Mouse (Mus musculus) bone marrow, adult 2 months (tissue): ENCODE data around the gene Slc26a8. TPM values are rescaled to one million over a fixed set of nuclear protein-coding genes. Genes with fewer than 3 reads are reported as not detected.

ENCODE experiments used
- H3K27ac ChIP-seq: fragments of 200-500 bp; 2 replicates; pipeline ENCODE4 v1.5.1; 2012; ENCODE audit warnings: low read depth, mild to moderate bottlenecking, control low read depth, inconsistent platforms, low read length; ENCODE audit not compliant: control insufficient read depth, poor library complexity, insufficient read depth
- H3K4me1 ChIP-seq: fragments of 200-500 bp; 2 replicates; pipeline ENCODE4 v1.6.1; 2011; ENCODE audit warnings: low read length; ENCODE audit not compliant: control insufficient read depth, insufficient read depth
- H3K4me3 ChIP-seq: fragments of 200-500 bp; replicated peaks from 2 replicates; pipeline ENCODE3; 2011; ENCODE audit warnings: mild to moderate bottlenecking, low read depth, low read length, control low read depth; ENCODE audit not compliant: control insufficient read depth
- CTCF ChIP-seq: fragments of 200-500 bp; IDR thresholded peaks from 2 replicates; pipeline ENCODE4 v1.5.1; 2011; ENCODE audit warnings: low read length, control low read depth; ENCODE audit not compliant: control insufficient read depth, insufficient read depth
- POLR2A ChIP-seq: fragments of 200-500 bp; IDR thresholded peaks from 2 replicates; pipeline ENCODE4 v1.6.1; 2011; ENCODE audit warnings: low read depth, mild to moderate bottlenecking, control low read depth, low read length, borderline replicate concordance; ENCODE audit not compliant: control insufficient read depth
- WGBS: fragments of 180-500 bp; shearing (Covaris S2); methylation state at CpG from one replicate; pipeline ENCODE4 v1.1.7; 2018; 5-methylcytosine and 5-hydroxymethylcytosine counted together
- polyA plus RNA-seq: library from polyadenylated mRNA; stranded (reverse); fragments of >200 nt; gene quantifications from 2 replicates; pipeline ENCODE4 v1.2.4, GENCODE M21; 2011; ENCODE audit warnings: low replicate concordance; ENCODE audit not compliant: missing spikeins, insufficient read depth, insufficient read length

Slc26a8 gene
- polyA plus RNA-seq, 1 experiment, result 5.3 TPM

DNA sequence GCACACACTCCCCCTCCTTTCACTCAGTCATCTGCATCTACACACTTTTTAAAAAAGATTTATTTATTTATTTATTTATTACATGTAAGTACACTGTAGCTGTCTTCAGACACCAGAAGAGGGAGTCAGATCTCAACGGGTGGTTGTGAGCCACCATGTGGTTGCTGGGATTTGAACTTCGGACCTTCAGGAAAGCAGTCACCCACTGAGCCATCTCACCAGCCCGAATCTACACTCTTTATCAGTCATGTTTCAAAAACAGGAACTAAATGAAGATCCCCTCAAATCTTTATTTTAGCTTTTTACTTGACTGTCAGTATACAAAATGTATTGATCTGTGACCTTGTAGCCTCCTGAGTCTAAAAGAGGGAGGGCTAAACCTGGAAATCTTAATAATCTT, 80.5 kb downstream of the Slc26a8 start:
- H3K4me3 ChIP-seq, result no peak overlapping the region
- H3K4me1 ChIP-seq, result no peaks in the 10 kb centered on the region; the same call in 1 of the 2 replicates
- no peak overlapping the region for H3K27ac ChIP-seq
- WGBS, result 34% methylated on average over 3 of the region's 3 CpGs
- TF ChIP-seq POLR2A (no peak), CTCF (no peak)

DNA sequence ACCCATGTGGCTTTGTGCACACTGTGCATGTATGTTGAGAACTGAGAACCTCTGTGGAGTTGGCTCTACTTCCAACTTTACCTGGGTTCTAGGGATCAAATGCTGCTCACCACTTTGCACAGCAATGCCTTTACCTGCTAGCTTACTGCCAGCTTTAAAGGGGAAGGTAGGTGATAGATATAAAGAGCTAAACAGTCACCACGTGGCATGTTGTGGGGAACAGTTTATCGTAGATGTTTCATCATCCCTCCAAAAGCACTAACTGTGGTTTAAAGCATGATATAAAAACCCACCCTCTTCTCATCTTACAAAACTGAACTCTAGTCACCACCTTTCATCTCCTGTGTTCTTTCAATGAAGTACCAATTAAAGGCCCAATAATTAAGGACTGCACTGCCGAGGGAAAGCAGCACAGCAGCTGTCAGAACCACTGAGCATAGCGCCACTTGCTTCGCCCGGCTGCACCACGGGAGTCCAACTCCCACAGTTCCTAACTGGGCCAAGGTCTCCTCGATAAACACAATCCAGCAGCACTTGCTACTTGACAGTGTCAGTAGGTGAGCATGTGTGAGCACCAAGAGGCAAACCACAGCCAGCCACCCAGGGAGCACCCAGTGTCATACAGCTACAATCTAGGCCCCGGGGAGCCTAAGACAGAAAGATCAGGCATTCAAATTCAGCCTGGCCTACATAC, 88.3 kb downstream of the Slc26a8 start:
- Histone ChIP-seq H3K27ac (no peak overlapping the region), H3K4me1 (no peaks in the 10 kb centered on the region; the same call in 1 of the 2 replicates), H3K4me3 (no peak overlapping the region)
- TF ChIP-seq POLR2A, result no peak
- TF ChIP-seq CTCF, result no peak
- 77% methylated on average over 9 of the region's 9 CpGs for WGBS

DNA sequence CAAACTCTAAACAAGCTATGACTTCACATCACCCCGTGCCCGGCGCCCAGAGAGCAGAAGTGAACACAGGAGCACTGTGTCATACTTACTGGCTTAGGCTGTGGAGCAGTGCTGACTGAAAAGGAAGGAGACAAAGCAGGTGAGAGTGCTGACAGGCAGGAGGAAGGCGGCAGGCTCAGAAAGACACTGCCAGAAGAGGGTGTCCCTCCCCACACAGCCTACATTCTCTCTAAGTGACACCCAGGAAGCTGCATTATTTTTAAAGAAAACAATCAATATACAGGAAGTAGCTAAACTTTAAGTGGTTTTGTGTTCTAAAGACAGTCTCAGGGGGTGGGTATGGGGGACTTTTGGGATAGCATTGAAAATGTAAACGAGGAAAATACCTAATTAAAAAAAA, 89.3 kb downstream of the Slc26a8 start:
- WGBS, result 76% methylated on average over 5 of the region's 5 CpGs
- no peak for TF ChIP-seq CTCF
- TF ChIP-seq POLR2A, result no peak
- H3K4me1 ChIP-seq, result no peaks in the 10 kb centered on the region; the same call in 1 of the 2 replicates
- no peak overlapping the region for H3K27ac ChIP-seq
- no peak overlapping the region for H3K4me3 ChIP-seq

DNA sequence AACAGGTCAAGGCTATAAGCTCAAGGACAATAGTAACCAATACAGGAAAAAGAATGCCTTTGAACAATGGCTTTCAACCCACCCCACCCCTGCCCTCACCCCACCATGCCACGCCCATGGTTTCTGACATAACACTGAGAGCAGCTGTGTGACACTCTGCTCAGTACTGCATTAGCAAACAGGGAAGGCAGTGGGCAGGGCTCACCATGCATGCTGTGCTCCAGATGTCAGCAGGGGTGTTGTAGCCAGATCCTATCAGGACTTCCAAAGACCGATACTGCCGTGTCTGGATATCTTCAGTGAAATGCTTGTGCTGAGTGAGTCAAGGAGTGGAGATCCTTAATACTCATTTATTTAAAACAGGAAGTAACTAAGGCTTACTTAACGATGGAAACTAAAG, 96.1 kb downstream of the Slc26a8 start:
- TF ChIP-seq CTCF (no peak), POLR2A (no peak)
- no peak overlapping the region for H3K27ac ChIP-seq
- WGBS, result 55% methylated on average over 4 of the region's 4 CpGs
- H3K4me3 ChIP-seq, result no peak overlapping the region
- H3K4me1 ChIP-seq, result peaks cover 4% of the 10 kb centered on the region; the same call in 1 of the 2 replicates

DNA sequence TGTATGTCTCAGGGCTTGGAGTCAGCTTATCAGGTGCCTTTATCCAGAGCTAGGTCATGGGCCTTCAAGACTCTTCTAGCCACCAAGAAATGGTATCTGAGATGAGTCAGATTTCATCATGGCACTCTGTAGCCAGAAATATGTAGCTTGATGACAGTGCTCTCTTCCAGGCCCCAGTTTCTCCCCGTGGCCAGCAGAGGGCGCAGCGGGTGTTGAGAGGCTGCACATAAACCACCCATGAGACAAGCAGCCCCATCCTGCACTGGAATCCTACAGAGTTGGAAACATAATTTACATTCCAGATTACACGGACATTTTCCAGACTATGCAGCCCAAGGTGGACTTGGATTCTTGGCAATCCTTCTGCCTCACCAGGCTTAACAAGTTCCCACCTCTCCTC, 97.0 kb downstream of the Slc26a8 start:
- H3K4me1 ChIP-seq, result peaks cover 6% of the 10 kb centered on the region; the same call in 1 of the 2 replicates
- H3K4me3 ChIP-seq, result no peak overlapping the region
- WGBS, result 13% methylated on average over 4 of the region's 4 CpGs
- H3K27ac ChIP-seq, result no peak overlapping the region
- peak; percentile 90 for TF ChIP-seq CTCF
- TF ChIP-seq POLR2A, result no peak

DNA sequence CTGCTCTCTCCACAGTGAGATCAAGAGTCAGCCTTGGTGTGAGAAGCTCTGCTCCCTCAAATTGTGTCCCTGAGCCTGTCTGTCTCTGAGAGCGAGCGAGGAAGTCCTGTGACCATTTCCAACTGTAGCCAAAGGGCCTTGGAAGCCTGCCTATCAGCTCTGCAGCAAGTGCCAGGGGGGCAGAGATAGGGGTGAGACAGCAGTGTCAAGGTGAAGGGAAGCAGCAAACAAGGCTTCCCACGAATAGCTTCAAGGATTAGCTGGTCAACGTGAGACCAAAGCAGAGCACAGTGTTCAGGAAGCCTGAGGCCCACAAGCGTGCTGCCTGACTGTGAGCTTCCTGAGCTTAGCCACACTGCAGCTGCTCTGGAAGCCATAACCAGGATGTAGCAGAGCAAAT, 98.6 kb downstream of the Slc26a8 start:
- 37% methylated on average over 5 of the region's 5 CpGs for WGBS
- H3K4me3 ChIP-seq, result no peak overlapping the region
- peaks cover 6% of the 10 kb centered on the region; the same call in 1 of the 2 replicates for H3K4me1 ChIP-seq
- TF ChIP-seq CTCF, result no peak
- TF ChIP-seq POLR2A, result no peak
- H3K27ac ChIP-seq, result no peak overlapping the region

DNA sequence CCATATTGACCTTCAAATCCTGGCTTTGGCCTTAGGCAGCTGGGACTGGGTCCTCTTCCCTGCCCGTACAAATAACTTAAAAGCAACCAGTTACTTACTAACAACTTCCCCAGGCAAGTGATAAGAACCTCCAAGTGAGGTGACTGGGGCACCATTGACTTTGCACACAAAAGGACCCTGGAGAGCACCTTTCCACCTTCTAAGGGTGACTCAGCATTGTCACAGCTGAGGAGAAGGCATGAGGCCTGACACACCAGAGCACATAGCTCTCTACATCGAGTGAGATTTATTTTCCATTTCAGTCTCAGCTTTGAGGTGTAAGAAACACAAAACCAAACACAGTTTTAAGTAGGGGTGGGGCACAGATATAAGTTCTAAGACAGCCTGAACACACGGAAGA, 99.4 kb downstream of the Slc26a8 start:
- 64% methylated on average over 3 of the region's 3 CpGs for WGBS
- H3K4me1 ChIP-seq, result peaks cover 6% of the 10 kb centered on the region; the same call in 1 of the 2 replicates
- TF ChIP-seq CTCF (no peak), POLR2A (no peak)
- H3K4me3 ChIP-seq, result no peak overlapping the region
- no peak overlapping the region for H3K27ac ChIP-seq

DNA sequence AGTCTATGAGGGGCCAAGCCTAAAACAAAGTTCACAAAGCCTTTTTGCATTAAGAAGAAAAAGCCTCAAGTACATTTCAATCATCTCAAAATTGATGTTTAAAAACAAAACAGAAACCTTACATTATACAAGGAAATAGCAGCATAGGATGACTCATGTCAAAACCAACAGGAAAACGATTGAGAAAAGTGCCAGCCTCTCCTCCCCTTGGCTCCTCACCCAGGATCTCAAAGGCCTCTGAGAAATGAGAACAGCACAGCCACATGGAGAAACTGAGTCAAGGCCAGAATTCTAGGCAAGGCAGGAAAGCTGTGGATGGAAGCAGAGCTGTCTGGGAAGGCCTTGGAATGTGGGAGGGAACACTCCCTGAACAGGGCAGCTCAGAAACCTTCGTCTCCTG, 101.4 kb downstream of the Slc26a8 start:
- no peak for TF ChIP-seq CTCF
- TF ChIP-seq POLR2A, result no peak
- Histone ChIP-seq H3K27ac (peak overlapping the region; percentile 64), H3K4me1 (peaks cover 4% of the 10 kb centered on the region; the same call in 1 of the 2 replicates), H3K4me3 (no peak overlapping the region)
- WGBS, result 42% methylated on average over 2 of the region's 2 CpGs

Other genes with a start within 250 kb of the Slc26a8 start
- gene Fkbp5, start 172.7 kb downstream of the Slc26a8 start, polyA plus RNA-seq, result 29.4 and 48.6 TPM in 2 replicates
- gene Armc12, start 159.4 kb downstream of the Slc26a8 start, polyA plus RNA-seq, result not detected in 2 replicates
- not detected in 2 replicates for gene Clpsl2, start 140.8 kb downstream of the Slc26a8 start, polyA plus RNA-seq
- gene Clps, start 129.5 kb downstream of the Slc26a8 start, polyA plus RNA-seq, result not detected in 2 replicates
- not detected in 2 replicates for gene Lhfpl5, start 114.6 kb downstream of the Slc26a8 start, polyA plus RNA-seq
- gene Srpk1, start 67.5 kb downstream of the Slc26a8 start, polyA plus RNA-seq, result 67.3 and 78.8 TPM in 2 replicates
- gene Mapk14, start 1.1 kb upstream of the Slc26a8 start, polyA plus RNA-seq, result 35.7 and 100 TPM in 2 replicates
- gene AC170998.1, start 35.9 kb upstream of the Slc26a8 start, polyA plus RNA-seq, result 2.7 and 6.1 TPM in 2 replicates
- 37.7 and 70.0 TPM in 2 replicates for gene Mapk13, start 79.1 kb upstream of the Slc26a8 start, polyA plus RNA-seq
- gene Brpf3, start 110.9 kb upstream of the Slc26a8 start, polyA plus RNA-seq, result 117 and 133 TPM in 2 replicates
- gene Pnpla1, start 168.2 kb upstream of the Slc26a8 start, polyA plus RNA-seq, result 0.67 TPM in 1 of 2 replicates, not detected in the other
- 0.29 TPM in 1 of 2 replicates, not detected in the other for gene 4930539E08Rik, start 225.1 kb upstream of the Slc26a8 start, polyA plus RNA-seq